Mouse (Mus musculus) T-helper 17 cell (primary cell): ENCODE results near the gene Retsat.

Experiments
- in situ Hi-C, 2 experiments: fragments of 300-600 bp; cut with MboI, MseI; formaldehyde crosslinking; loops; 1 replicate in 1 of 2; 2 replicates in 1 of 2; pipeline ENCODE4 v1.15.1; 2025; ENCODE audit warnings: high pct_unique_total_duplicates in 2 of 2

Gene Retsat

GRCm38 (mm10) chr6:72584154-72584553 is 14.1 kb upstream of the Retsat start:
- in situ Hi-C loops = no loop called here

- in situ Hi-C loops = no loop called here
Observed at GRCm38 (mm10) chr6:72586701-72587100, 11.6 kb upstream of the Retsat start.

- in situ Hi-C loops = no loop called here
Observed at GRCm38 (mm10) chr6:72588307-72588706, 10.0 kb upstream of the Retsat start.

- in situ Hi-C loops = no loop called here
Observed at GRCm38 (mm10) chr6:72590111-72590510, 8.2 kb upstream of the Retsat start.

GRCm38 (mm10) chr6:72593011-72593803 is 5.1 kb upstream of the Retsat start:
- in situ Hi-C loops = no loop called here

GRCm38 (mm10) chr6:72593914-72594313 is 4.4 kb upstream of the Retsat start:
- in situ Hi-C loops = no loop called here

- in situ Hi-C loops = loop anchor here in 1 of 2 experiments (5.0 kb wide), 1 partner anchor 45 kb away; no protein-coding TSS in a partner anchor
Observed at GRCm38 (mm10) chr6:72597083-72597874, 996 bp upstream of the Retsat start.

GRCm38 (mm10) chr6:72598791-72599557 is 699 bp downstream of the Retsat start:
- in situ Hi-C loops = loop anchor here in 1 of 2 experiments (5.0 kb wide), 1 partner anchor 47 kb away; no protein-coding TSS in a partner anchor

GRCm38 (mm10) chr6:72600216-72600615 is 1.9 kb downstream of the Retsat start:
- in situ Hi-C loops = loop anchor here in 1 of 2 experiments (5.0 kb wide), 1 partner anchor 57 kb away; no protein-coding TSS in a partner anchor

- in situ Hi-C loops = loop anchor here in 1 of 2 experiments (5.0 kb wide), 1 partner anchor 57 kb away; no protein-coding TSS in a partner anchor
Observed at GRCm38 (mm10) chr6:72600771-72601170, 2.5 kb downstream of the Retsat start.

- in situ Hi-C loops = loop anchor here in 1 of 2 experiments (5.0 kb wide), 1 partner anchor 56 kb away; no protein-coding TSS in a partner anchor
Observed at GRCm38 (mm10) chr6:72601732-72602131, 3.5 kb downstream of the Retsat start.

GRCm38 (mm10) chr6:72604066-72604465 is 5.8 kb downstream of the Retsat start:
- in situ Hi-C loops = loop anchor here in 1 of 2 experiments (5.0 kb wide), 1 partner anchor 53 kb away; no protein-coding TSS in a partner anchor

- in situ Hi-C loops = no loop called here
Observed at GRCm38 (mm10) chr6:72607060-72607459, 8.8 kb downstream of the Retsat start.

GRCm38 (mm10) chr6:72607676-72608075 is 9.4 kb downstream of the Retsat start:
- in situ Hi-C loops = no loop called here

- in situ Hi-C loops = no loop called here
Observed at GRCm38 (mm10) chr6:72608662-72609184, 10.4 kb downstream of the Retsat start.

GRCm38 (mm10) chr6:72610261-72610660 is 12.0 kb downstream of the Retsat start:
- in situ Hi-C loops = no loop called here

- in situ Hi-C loops = no loop called here
Observed at GRCm38 (mm10) chr6:72615151-72615550, 16.9 kb downstream of the Retsat start.

- in situ Hi-C loops = no loop called here
Observed at GRCm38 (mm10) chr6:72615561-72616375, 17.5 kb downstream of the Retsat start.

GRCm38 (mm10) chr6:72616643-72617288 is 18.5 kb downstream of the Retsat start, which contains the start of gene Tgoln1:
TSS of gene Tgoln1 (minus strand) at chr6:72617000.
- in situ Hi-C loops = no loop called here
